Mouse (Mus musculus): ENCODE measurements around the gene Mymk.

Gene Mymk

GRCm38 (mm10) chr2:27078312-27078711 is 6.3 kb upstream of the Mymk start:
- peak; percentile 95 for DNase-seq

GRCm38 (mm10) chr2:27077655-27078244 is 5.8 kb upstream of the Mymk start:
- DNase-seq: peak; percentile 96

- DNase-seq: peak; percentile 94
These were observed 3.5 kb upstream of the Mymk start for GRCm38 (mm10) chr2:27075485-27075884.

- peak; percentile 96 for DNase-seq
These were observed 2.8 kb upstream of the Mymk start for GRCm38 (mm10) chr2:27074804-27075203.

- DNase-seq: peak; percentile 80
These were observed 1.4 kb upstream of the Mymk start for GRCm38 (mm10) chr2:27073407-27073806.

- DNase-seq: peak; percentile 99
These were observed 842 bp downstream of the Mymk start for GRCm38 (mm10) chr2:27071137-27071536.

- no peak for DNase-seq
These were observed 1.6 kb downstream of the Mymk start for GRCm38 (mm10) chr2:27070247-27070813.

GRCm38 (mm10) chr2:27069646-27070045 is 2.3 kb downstream of the Mymk start:
- DNase-seq: no peak

GRCm38 (mm10) chr2:27067996-27068395 is 4.0 kb downstream of the Mymk start:
- no peak for DNase-seq

- no peak for DNase-seq
These were observed 4.9 kb downstream of the Mymk start for GRCm38 (mm10) chr2:27067124-27067523.

- peak; percentile 85 for DNase-seq
These were observed 12.8 kb downstream of the Mymk start for GRCm38 (mm10) chr2:27059187-27059586.

GRCm38 (mm10) chr2:27058751-27059150 is 13.2 kb downstream of the Mymk start:
- DNase-seq: peak; percentile 87

GRCm38 (mm10) chr2:27058251-27058650 is 13.7 kb downstream of the Mymk start:
- no peak for DNase-seq

- no peak for DNase-seq
These were observed 22.6 kb downstream of the Mymk start for GRCm38 (mm10) chr2:27049408-27049807.

GRCm38 (mm10) chr2:27045979-27046770 is 25.8 kb downstream of the Mymk start:
- DNase-seq: peak; percentile 99

GRCm38 (mm10) chr2:27044641-27045040 is 27.3 kb downstream of the Mymk start:
- DNase-seq: peak; percentile 95

- peak; percentile 97 for DNase-seq
These were observed 27.8 kb downstream of the Mymk start for GRCm38 (mm10) chr2:27044166-27044565.

- DNase-seq: peak; percentile 98
These were observed 28.5 kb downstream of the Mymk start for GRCm38 (mm10) chr2:27043461-27043860.

- peak; percentile 91 for DNase-seq
These were observed 29.7 kb downstream of the Mymk start for GRCm38 (mm10) chr2:27042131-27042844.

- DNase-seq: no peak
These were observed 32.7 kb downstream of the Mymk start for GRCm38 (mm10) chr2:27039286-27039685.

GRCm38 (mm10) chr2:27038596-27038995 is 33.4 kb downstream of the Mymk start:
- no peak for DNase-seq

GRCm38 (mm10) chr2:27037008-27037407 is 35.0 kb downstream of the Mymk start:
- DNase-seq: no peak

GRCm38 (mm10) chr2:27036003-27036402 is 36.0 kb downstream of the Mymk start:
- DNase-seq: no peak

Measured in heart, adult 11 months (tissue).